Mouse (Mus musculus) intestine, postnatal 0 days (tissue): ENCODE measurements around the gene Fbxo36. TPM values are rescaled to one million over a fixed set of nuclear protein-coding genes. Genes with fewer than 3 reads are reported as not detected.
A peak's percentile ranks its signal among the peaks of the same experiment; 100 is the strongest.

Experiments used
- ATAC-seq: fragments of 200-750 bp; cut with Nextera tagmentation; 2 replicates; pipeline ENCODE4 v1.8.0; 2017; ENCODE audit warnings: mild to moderate bottlenecking, moderate TSS enrichment, moderate library complexity
- H3K27ac ChIP-seq: fragments of 300-500 bp; sonication (generic); 2 replicates; pipeline ENCODE4 v1.5.1; 2014; ENCODE audit warnings: mild to moderate bottlenecking, low read depth, low read length, moderate library complexity
- H3K27me3 ChIP-seq: fragments of 300-500 bp; sonication (generic); replicated peaks from 2 replicates; pipeline ENCODE4 v1.6.1; 2014; ENCODE audit warnings: low read length, mixed read lengths; ENCODE audit not compliant: control insufficient read depth, insufficient read depth
- H3K36me3 ChIP-seq: fragments of 300-500 bp; sonication (generic); 2 replicates; pipeline ENCODE4 v1.6.1; 2014; ENCODE audit warnings: mild to moderate bottlenecking, moderate library complexity; ENCODE audit not compliant: control insufficient read depth, insufficient read depth
- H3K4me1 ChIP-seq: fragments of 300-500 bp; sonication (generic); replicated peaks from 2 replicates; pipeline ENCODE4 v1.6.1; 2014; ENCODE audit warnings: antibody characterized with exemption, low read length, mixed read lengths; ENCODE audit not compliant: control insufficient read depth, insufficient read depth
- H3K4me2 ChIP-seq: fragments of 300-500 bp; sonication (generic); replicated peaks from 2 replicates; pipeline ENCODE4 v1.6.1; 2014; ENCODE audit warnings: low read depth, mild to moderate bottlenecking, moderate library complexity
- H3K4me3 ChIP-seq: fragments of 300-500 bp; sonication (generic); 2 replicates; pipeline ENCODE4 v1.5.1; 2014; ENCODE audit warnings: low read depth, low read length
- H3K9ac ChIP-seq: fragments of 300-500 bp; sonication (generic); 2 replicates; pipeline ENCODE4 v1.6.1; 2014; ENCODE audit warnings: mild to moderate bottlenecking, low read depth, low read length
- H3K9me3 ChIP-seq: fragments of 300-500 bp; sonication (generic); 2 replicates; pipeline ENCODE4 v1.6.1; 2016; ENCODE audit warnings: mixed run types; ENCODE audit not compliant: control insufficient read depth
- CTCF ChIP-seq: sonication (generic); IDR thresholded peaks from 2 replicates; pipeline ENCODE4 v1.5.1; 2016; ENCODE audit warnings: low read depth, mild to moderate bottlenecking, control low read depth, antibody characterized with exemption, moderate library complexity
- WGBS: fragments of 180-500 bp; shearing (Covaris S2); extraction: QIAGEN DNeasy Blood & Tissue Kit; methylation state at CpG from one replicate; pipeline ENCODE4 v1.1.7; 2014; 5-methylcytosine and 5-hydroxymethylcytosine counted together
- polyA plus RNA-seq: library from polyadenylated mRNA; unstranded; fragments of >200 nt; fragmentation: Nextera tagmentation; extraction: Ambion mirVana; gene quantifications from 2 replicates; pipeline ENCODE4 v1.2.1, GENCODE M21; 2015

The Fbxo36 gene
- polyA plus RNA-seq, 1 experiment from 2014 or later: 14.4 TPM

DNA sequence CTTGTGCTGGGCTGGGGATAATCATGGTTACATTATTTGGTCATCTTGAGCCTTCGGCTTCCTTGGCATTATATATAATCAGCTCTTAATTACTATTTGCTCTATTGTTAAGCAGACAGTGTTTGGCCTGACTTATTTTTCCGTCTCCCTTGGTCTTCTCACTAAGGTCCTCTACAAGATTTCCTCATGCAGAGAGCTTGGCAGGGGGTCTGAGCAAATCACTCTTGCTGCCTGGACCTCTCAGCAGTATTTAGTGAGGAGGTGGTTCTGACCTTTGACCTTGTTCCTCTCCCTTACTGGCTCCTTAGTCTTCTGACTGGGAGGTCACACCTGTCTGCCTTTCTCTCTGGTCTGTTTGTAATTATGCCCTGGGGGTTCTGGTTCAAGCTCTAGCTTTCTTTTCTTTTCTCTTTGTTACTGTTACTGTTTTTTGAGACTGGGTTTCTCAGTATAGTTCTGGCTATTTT lies 42.5 kb downstream of the Fbxo36 start:
- no peak overlapping the region for H3K4me3 ChIP-seq
- no peak for TF ChIP-seq CTCF
- H3K27ac ChIP-seq: no peak overlapping the region
- no peak overlapping the region for H3K9ac ChIP-seq
- no peaks in the 10 kb centered on the region for H3K4me1 ChIP-seq
- H3K36me3 ChIP-seq: no peaks in the 10 kb centered on the region
- no peaks in the 10 kb centered on the region for H3K27me3 ChIP-seq
- H3K9me3 ChIP-seq: no peaks in the 10 kb centered on the region
- 69% methylated on average over 2 of the region's 2 CpGs for WGBS
- no peak for ATAC-seq
- no peak overlapping the region for H3K4me2 ChIP-seq

DNA sequence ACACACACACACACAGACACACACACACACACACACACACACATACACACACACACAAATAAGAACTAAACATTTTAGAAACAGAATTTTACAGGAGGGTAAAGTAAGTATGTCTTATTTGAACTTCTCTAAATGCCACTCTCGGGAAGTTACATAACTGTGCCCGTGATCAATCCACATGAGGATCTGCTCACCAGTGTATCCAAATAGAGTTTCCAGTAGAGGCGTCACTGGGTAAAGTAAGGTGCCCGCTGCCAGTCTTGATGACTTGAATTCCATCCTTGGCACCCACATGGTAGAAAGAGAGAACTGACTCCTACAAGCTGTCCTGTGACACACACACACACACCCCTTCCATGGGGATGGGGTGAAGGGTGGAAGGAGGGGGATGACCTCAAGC lies 43.3 kb downstream of the Fbxo36 start:
- TF ChIP-seq CTCF: no peak
- WGBS: 93% methylated on average over 4 of the region's 4 CpGs
- Histone ChIP-seq H3K4me3 (no peak overlapping the region), H3K9me3 (no peaks in the 10 kb centered on the region), H3K9ac (no peak overlapping the region), H3K27me3 (no peaks in the 10 kb centered on the region), H3K27ac (no peak overlapping the region), H3K36me3 (no peaks in the 10 kb centered on the region), H3K4me2 (no peak overlapping the region), H3K4me1 (no peaks in the 10 kb centered on the region)
- no peak for ATAC-seq

DNA sequence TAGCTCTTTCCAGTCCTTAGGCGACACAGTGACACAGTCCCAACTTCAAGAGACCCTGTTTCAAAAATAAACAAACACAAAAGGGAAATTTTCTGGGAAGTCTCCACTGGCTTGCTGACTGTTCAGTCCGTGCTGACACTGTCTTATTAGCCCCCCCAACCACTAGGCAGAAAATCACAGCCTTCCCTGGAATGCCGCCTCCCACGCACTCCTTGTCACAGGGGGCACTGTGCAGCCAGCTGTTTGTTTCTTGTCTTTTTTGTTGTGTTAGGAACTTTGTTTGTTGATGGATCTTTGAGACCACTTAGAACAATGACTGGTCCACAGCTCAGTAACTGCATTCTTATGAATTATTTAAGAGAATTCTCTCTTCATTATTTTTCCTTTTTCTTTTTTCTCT lies 44.2 kb downstream of the Fbxo36 start:
- H3K9me3 ChIP-seq: no peaks in the 10 kb centered on the region
- no peak overlapping the region for H3K4me3 ChIP-seq
- no peak for ATAC-seq
- no peak overlapping the region for H3K4me2 ChIP-seq
- H3K9ac ChIP-seq: no peak overlapping the region
- 66% methylated on average over 4 of the region's 4 CpGs for WGBS
- no peaks in the 10 kb centered on the region for H3K36me3 ChIP-seq
- no peak for TF ChIP-seq CTCF
- H3K27ac ChIP-seq: no peak overlapping the region
- no peaks in the 10 kb centered on the region for H3K27me3 ChIP-seq
- no peaks in the 10 kb centered on the region for H3K4me1 ChIP-seq

DNA sequence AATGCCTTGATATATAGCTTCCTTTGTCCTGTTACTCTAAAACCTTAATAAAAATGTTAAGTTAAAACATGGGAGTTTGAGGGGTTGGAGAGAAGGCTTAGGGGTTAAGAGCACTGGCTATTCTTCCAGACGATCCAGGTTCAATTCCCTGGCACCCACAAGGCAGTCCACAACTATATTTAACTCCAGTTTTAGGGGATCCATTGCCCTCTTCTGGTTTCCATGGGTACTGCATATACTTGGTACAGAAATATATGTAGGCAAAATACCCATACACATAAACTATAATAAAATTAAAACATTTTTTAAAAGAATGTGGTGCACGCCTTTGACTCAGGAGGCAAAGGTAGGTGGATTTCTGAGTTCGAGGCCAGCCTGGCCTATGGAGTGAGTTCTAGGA lies 45.5 kb downstream of the Fbxo36 start:
- H3K27me3 ChIP-seq: no peaks in the 10 kb centered on the region
- peak; percentile 55 for TF ChIP-seq CTCF
- no peak overlapping the region for H3K9ac ChIP-seq
- no peak overlapping the region for H3K4me3 ChIP-seq
- H3K4me2 ChIP-seq: no peak overlapping the region
- H3K27ac ChIP-seq: no peak overlapping the region
- WGBS: 81% methylated on average over 3 of the region's 3 CpGs
- no peaks in the 10 kb centered on the region for H3K36me3 ChIP-seq
- ATAC-seq: no peak
- no peaks in the 10 kb centered on the region for H3K4me1 ChIP-seq
- no peaks in the 10 kb centered on the region for H3K9me3 ChIP-seq

DNA sequence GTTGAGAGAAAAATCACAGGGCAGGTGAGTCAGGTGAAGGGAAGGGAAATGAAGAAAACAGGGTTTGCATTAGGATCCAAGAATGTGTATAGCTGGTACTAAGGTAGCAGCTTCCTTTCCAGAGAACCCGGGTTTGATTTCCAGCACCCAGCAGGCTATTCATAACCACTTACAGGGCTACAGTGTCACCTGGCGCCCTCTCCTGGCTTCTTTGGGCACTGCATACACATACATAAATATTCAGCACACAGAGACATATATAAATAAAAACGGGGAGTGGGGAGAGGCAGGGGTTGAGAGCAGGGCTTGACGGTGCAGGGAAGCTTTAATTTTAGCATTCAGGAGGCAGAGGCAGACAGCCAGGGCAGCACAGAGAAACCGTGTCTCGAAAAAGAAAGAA lies 46.3 kb downstream of the Fbxo36 start:
- no peak for ATAC-seq

DNA sequence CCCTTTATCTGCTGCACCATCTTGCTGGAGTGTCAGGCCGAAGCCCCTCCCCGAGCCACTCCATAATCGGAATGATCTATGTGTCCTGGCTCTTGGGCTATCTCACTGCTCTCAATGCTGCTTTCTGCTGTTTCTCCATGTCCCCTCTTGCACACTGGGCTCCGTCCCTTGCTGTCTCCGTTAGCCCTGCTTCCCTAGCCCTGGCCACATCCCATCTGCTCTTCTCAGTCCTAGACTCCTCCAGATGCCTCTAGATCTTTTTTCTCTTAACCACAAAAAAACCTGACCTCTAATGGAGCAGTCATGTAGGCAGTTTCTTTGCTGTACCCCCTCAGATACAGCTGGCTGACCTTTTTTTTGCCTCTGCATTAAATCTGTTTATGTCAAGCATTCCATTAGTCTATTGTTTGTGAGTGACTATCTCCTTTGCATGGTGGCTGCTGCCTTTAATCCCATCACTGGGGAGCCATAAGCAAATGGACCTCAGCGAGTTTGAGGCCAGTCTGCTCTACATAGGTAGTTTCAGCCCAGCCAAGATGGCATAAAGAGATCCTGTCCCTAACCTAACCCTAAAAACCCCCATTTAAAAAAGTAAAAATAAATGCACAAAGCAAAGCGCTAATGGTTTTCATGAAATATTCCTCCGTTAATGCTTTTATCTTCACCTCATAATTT lies 49.8 kb downstream of the Fbxo36 start:
- Histone ChIP-seq H3K27ac (no peak overlapping the region), H3K4me2 (no peak overlapping the region), H3K9me3 (no peaks in the 10 kb centered on the region), H3K27me3 (no peaks in the 10 kb centered on the region), H3K4me3 (no peak overlapping the region), H3K36me3 (no peaks in the 10 kb centered on the region), H3K9ac (no peak overlapping the region), H3K4me1 (no peaks in the 10 kb centered on the region)
- TF ChIP-seq CTCF: no peak
- WGBS: 63% methylated on average over 8 of the region's 8 CpGs
- no peak for ATAC-seq

More for the DNA sequence above, 46.3 kb downstream of the Fbxo36 start:
- Histone ChIP-seq H3K4me2 (no peak overlapping the region), H3K9ac (no peak overlapping the region), H3K27ac (no peak overlapping the region), H3K36me3 (no peaks in the 10 kb centered on the region), H3K4me1 (no peaks in the 10 kb centered on the region), H3K27me3 (no peaks in the 10 kb centered on the region), H3K9me3 (no peaks in the 10 kb centered on the region), H3K4me3 (no peak overlapping the region)
- WGBS: 90% methylated on average over 6 of the region's 6 CpGs
- TF ChIP-seq CTCF: peak; percentile 33
